Mouse (Mus musculus) limb, embryonic 14.5 days (tissue): ENCODE data around the gene Cdh10. TPM values are rescaled to one million over a fixed set of nuclear protein-coding genes. Genes with fewer than 3 reads are reported as not detected.

ENCODE experiments used
- ATAC-seq: fragments of 200-750 bp; cut with Nextera tagmentation; 2 replicates; pipeline ENCODE4 v1.8.0; 2017; ENCODE audit warnings: low read depth, moderate number of reproducible peaks, moderate TSS enrichment; ENCODE audit not compliant: low FRiP score
- DNase-seq: peaks from one replicate; pipeline ENCODE4 v3.0.0-alpha.2; 2015; ENCODE audit warnings: low spot score
- H3K27ac ChIP-seq: fragments of 300-500 bp; sonication (generic); replicated peaks from 2 replicates; pipeline ENCODE4 v1.5.1; 2014; ENCODE audit warnings: low read depth, mild to moderate bottlenecking, low read length, moderate library complexity, mixed read lengths
- H3K27me3 ChIP-seq: fragments of 300-500 bp; sonication (generic); 2 replicates; pipeline ENCODE4 v1.6.1; 2014; ENCODE audit warnings: low read length, mixed read lengths; ENCODE audit not compliant: control insufficient read depth, insufficient read depth
- H3K36me3 ChIP-seq: fragments of 300-500 bp; sonication (generic); 2 replicates; pipeline ENCODE4 v1.6.1; 2014; ENCODE audit warnings: mild to moderate bottlenecking, low read length, moderate library complexity, mixed read lengths; ENCODE audit not compliant: control insufficient read depth, insufficient read depth
- H3K4me1 ChIP-seq: fragments of 300-500 bp; sonication (generic); 2 replicates; pipeline ENCODE4 v1.6.1; 2014; ENCODE audit warnings: antibody characterized with exemption, low read length, mixed read lengths; ENCODE audit not compliant: control insufficient read depth, insufficient read depth
- H3K4me2 ChIP-seq: fragments of 300-500 bp; sonication (generic); replicated peaks from 2 replicates; pipeline ENCODE4 v1.6.1; 2014; ENCODE audit warnings: low read depth, mild to moderate bottlenecking, low read length, moderate library complexity; ENCODE audit not compliant: severe bottlenecking
- H3K4me3 ChIP-seq: fragments of 300-500 bp; sonication (generic); replicated peaks from 2 replicates; pipeline ENCODE4 v1.5.1; 2014; ENCODE audit warnings: low read length
- H3K9ac ChIP-seq: fragments of 300-500 bp; sonication (generic); 2 replicates; pipeline ENCODE4 v1.6.1; 2014; ENCODE audit warnings: mild to moderate bottlenecking, low read depth, low read length, moderate library complexity; ENCODE audit not compliant: severe bottlenecking
- H3K9me3 ChIP-seq: fragments of 300-500 bp; sonication (generic); 2 replicates; pipeline ENCODE4 v1.6.1; 2016; ENCODE audit warnings: low read length; ENCODE audit not compliant: control insufficient read depth
- POLR2A ChIP-seq: fragments of 200-500 bp; IDR thresholded peaks from 2 replicates; pipeline ENCODE4 v1.8.0; 2012; ENCODE audit warnings: inconsistent platforms, mild to moderate bottlenecking, moderate library complexity, borderline replicate concordance; ENCODE audit not compliant: insufficient read depth, insufficient read length; ENCODE audit errors: extremely low read depth
- WGBS: fragments of 180-500 bp; shearing (Covaris S2); extraction: QIAGEN DNeasy Blood & Tissue Kit; methylation state at CpG from one replicate; pipeline ENCODE4 v1.1.7; 2014; 5-methylcytosine and 5-hydroxymethylcytosine counted together
- polyA plus RNA-seq, 2 experiments: library from polyadenylated mRNA; depleted of rRNA in 1 of 2; stranded (reverse) in 1 of 2; unstranded in 1 of 2; fragments of >200 nt; fragmentation: Nextera tagmentation in 1 of 2; extraction: Ambion mirVana in 1 of 2; gene quantifications; 2 replicates each; pipeline versions ENCODE4 v1.2.1 to v1.2.3; 2012 to 2014

Cdh10 gene
- polyA plus RNA-seq, 2 experiments: 3.9 TPM

GRCm38 (mm10) chr15:18975041-18975440, 156.3 kb downstream of the Cdh10 start:
- WGBS: 53% methylated on average over 5 of the region's 5 CpGs

GRCm38 (mm10) chr15:18984891-18985290, 166.1 kb downstream of the Cdh10 start:
- Histone ChIP-seq H3K9me3 (no peaks in the 10 kb centered on the region), H3K27me3 (no peaks in the 10 kb centered on the region), H3K4me1 (no peaks in the 10 kb centered on the region), H3K36me3 (no peaks in the 10 kb centered on the region), H3K9ac (no peak overlapping the region), H3K27ac (no peak overlapping the region), H3K4me3 (no peak overlapping the region), H3K4me2 (no peak overlapping the region)
- WGBS: 79% methylated on average over 3 of the region's 3 CpGs
- TF ChIP-seq POLR2A: no peak
- no peak for DNase-seq
- ATAC-seq: no peak

More at GRCm38 (mm10) chr15:18975041-18975440, 156.3 kb downstream of the Cdh10 start:
- Histone ChIP-seq H3K27me3 (no peaks in the 10 kb centered on the region), H3K27ac (no peak overlapping the region), H3K4me2 (no peak overlapping the region), H3K9me3 (no peaks in the 10 kb centered on the region), H3K36me3 (no peaks in the 10 kb centered on the region), H3K4me1 (no peaks in the 10 kb centered on the region), H3K9ac (no peak overlapping the region), H3K4me3 (no peak overlapping the region)
- no peak for DNase-seq
- TF ChIP-seq POLR2A: no peak
- ATAC-seq: no peak

GRCm38 (mm10) chr15:18987671-18988070, 168.9 kb downstream of the Cdh10 start:
- H3K4me3 ChIP-seq: no peak overlapping the region
- no peak overlapping the region for H3K4me2 ChIP-seq
- H3K27me3 ChIP-seq: no peaks in the 10 kb centered on the region
- no peaks in the 10 kb centered on the region for H3K9me3 ChIP-seq
- no peaks in the 10 kb centered on the region for H3K4me1 ChIP-seq
- no peak overlapping the region for H3K9ac ChIP-seq
- H3K27ac ChIP-seq: no peak overlapping the region
- WGBS: 79% methylated on average over 1 of the region's 1 CpGs
- no peak for ATAC-seq
- DNase-seq: no peak
- TF ChIP-seq POLR2A: no peak
- no peaks in the 10 kb centered on the region for H3K36me3 ChIP-seq

- Histone ChIP-seq H3K9ac (no peak overlapping the region), H3K4me3 (no peak overlapping the region), H3K9me3 (no peaks in the 10 kb centered on the region), H3K36me3 (no peaks in the 10 kb centered on the region), H3K4me1 (no peaks in the 10 kb centered on the region), H3K4me2 (no peak overlapping the region), H3K27ac (no peak overlapping the region), H3K27me3 (no peaks in the 10 kb centered on the region)
- DNase-seq: no peak
- no peak for ATAC-seq
- no peak for TF ChIP-seq POLR2A
These were observed 174.8 kb downstream of the Cdh10 start for GRCm38 (mm10) chr15:18993512-18993911.

- ATAC-seq (no peak), DNase-seq (no peak)
- no peaks in the 10 kb centered on the region for H3K9me3 ChIP-seq
- no peak overlapping the region for H3K27ac ChIP-seq
- WGBS: 71% methylated on average over 4 of the region's 4 CpGs
- H3K9ac ChIP-seq: no peak overlapping the region
- TF ChIP-seq POLR2A: no peak
- no peaks in the 10 kb centered on the region for H3K36me3 ChIP-seq
- no peaks in the 10 kb centered on the region for H3K27me3 ChIP-seq
- H3K4me3 ChIP-seq: no peak overlapping the region
- H3K4me2 ChIP-seq: no peak overlapping the region
- H3K4me1 ChIP-seq: no peaks in the 10 kb centered on the region
These were observed 175.5 kb downstream of the Cdh10 start for GRCm38 (mm10) chr15:18994294-18994693.

- H3K27me3 ChIP-seq: no peaks in the 10 kb centered on the region
- no peaks in the 10 kb centered on the region for H3K9me3 ChIP-seq
- WGBS: 65% methylated on average over 10 of the region's 10 CpGs
- H3K4me3 ChIP-seq: no peak overlapping the region
- no peak overlapping the region for H3K27ac ChIP-seq
- TF ChIP-seq POLR2A: no peak
- no peak for ATAC-seq
- no peaks in the 10 kb centered on the region for H3K36me3 ChIP-seq
- no peaks in the 10 kb centered on the region for H3K4me1 ChIP-seq
- H3K9ac ChIP-seq: no peak overlapping the region
- DNase-seq: no peak
- H3K4me2 ChIP-seq: no peak overlapping the region
These were observed 192.1 kb downstream of the Cdh10 start for GRCm38 (mm10) chr15:19010829-19011228.
